Mouse (Mus musculus) stomach, embryonic 16.5 days (tissue): Measurements from ENCODE around the gene Tfg. TPM values are rescaled to one million over a fixed set of nuclear protein-coding genes. Genes with fewer than 3 reads are reported as not detected.

Experiments
- ATAC-seq: fragments of 200-750 bp; cut with Nextera tagmentation; 2 replicates; pipeline ENCODE4 v1.8.0; 2017; ENCODE audit warnings: moderate number of reproducible peaks, moderate TSS enrichment; ENCODE audit not compliant: insufficient read depth, low FRiP score
- H3K27ac ChIP-seq: fragments of 300-500 bp; sonication (generic); 2 replicates; pipeline ENCODE4 v1.5.1; 2014; ENCODE audit warnings: low read length
- H3K27me3 ChIP-seq: fragments of 300-500 bp; sonication (generic); 2 replicates; pipeline ENCODE4 v1.6.1; 2014; ENCODE audit warnings: low read length, control low read depth, mixed read lengths; ENCODE audit not compliant: control insufficient read depth, insufficient read depth
- H3K36me3 ChIP-seq: fragments of 300-500 bp; sonication (generic); 2 replicates; pipeline ENCODE4 v1.6.1; 2014; ENCODE audit warnings: low read length; ENCODE audit not compliant: control insufficient read depth, insufficient read depth
- H3K4me1 ChIP-seq: fragments of 300-500 bp; sonication (generic); 2 replicates; pipeline ENCODE4 v1.6.1; 2014; ENCODE audit warnings: low read length, control low read depth, mixed read lengths; ENCODE audit not compliant: control insufficient read depth, insufficient read depth
- H3K4me2 ChIP-seq: fragments of 300-500 bp; sonication (generic); 2 replicates; pipeline ENCODE4 v1.6.1; 2014; ENCODE audit warnings: low read depth, low read length, mixed read lengths
- H3K4me3 ChIP-seq: fragments of 300-500 bp; sonication (generic); replicated peaks from 2 replicates; pipeline ENCODE4 v1.5.1; 2014; ENCODE audit warnings: mild to moderate bottlenecking, low read length
- H3K9ac ChIP-seq: fragments of 300-500 bp; sonication (generic); 2 replicates; pipeline ENCODE4 v1.6.1; 2014; ENCODE audit warnings: low read length
- H3K9me3 ChIP-seq: fragments of 300-500 bp; sonication (generic); replicated peaks from 2 replicates; pipeline ENCODE4 v1.6.1; 2016; ENCODE audit warnings: low read length, control low read depth; ENCODE audit not compliant: control insufficient read depth
- WGBS: fragments of 180-500 bp; shearing (Covaris S2); extraction: QIAGEN DNeasy Blood & Tissue Kit; methylation state at CpG from one replicate; pipeline ENCODE4 v1.1.7; 2014; 5-methylcytosine and 5-hydroxymethylcytosine counted together
- polyA plus RNA-seq: library from polyadenylated mRNA; unstranded; fragments of >200 nt; fragmentation: Nextera tagmentation; extraction: Ambion mirVana; gene quantifications from 2 replicates; pipeline ENCODE4 v1.2.1, GENCODE M21; 2015

The Tfg gene
- polyA plus RNA-seq, 1 experiment from 2014 or later: 176 TPM

- no peaks in the 10 kb centered on the region for H3K27me3 ChIP-seq
- ATAC-seq: no peak
- H3K9me3 ChIP-seq: no peaks in the 10 kb centered on the region
- no peak overlapping the region for H3K9ac ChIP-seq
- no peak overlapping the region for H3K27ac ChIP-seq
- no peaks in the 10 kb centered on the region for H3K4me1 ChIP-seq
- no peak overlapping the region for H3K4me2 ChIP-seq
- 91% methylated on average over 3 of the region's 3 CpGs for WGBS
- H3K4me3 ChIP-seq: no peak overlapping the region
- peaks cover 20% of the 10 kb centered on the region for H3K36me3 ChIP-seq
Observed at GRCm38 (mm10) chr16:56700898-56701297, 16.4 kb downstream of the Tfg start.

- H3K36me3 ChIP-seq: peaks cover 25% of the 10 kb centered on the region
- no peak for ATAC-seq
Observed at GRCm38 (mm10) chr16:56696448-56696847, 20.8 kb downstream of the Tfg start.

GRCm38 (mm10) chr16:56690715-56691114, 26.5 kb downstream of the Tfg start:
- H3K4me1 ChIP-seq: no peaks in the 10 kb centered on the region
- no peak overlapping the region for H3K9ac ChIP-seq
- WGBS: 86% methylated on average over 7 of the region's 7 CpGs
- H3K4me2 ChIP-seq: no peak overlapping the region
- no peak overlapping the region for H3K4me3 ChIP-seq
- H3K27me3 ChIP-seq: no peaks in the 10 kb centered on the region
- peaks cover 22% of the 10 kb centered on the region for H3K36me3 ChIP-seq
- ATAC-seq: no peak
- H3K27ac ChIP-seq: no peak overlapping the region
- no peaks in the 10 kb centered on the region for H3K9me3 ChIP-seq

More at GRCm38 (mm10) chr16:56696448-56696847, 20.8 kb downstream of the Tfg start:
- Histone ChIP-seq H3K27me3 (no peaks in the 10 kb centered on the region), H3K27ac (no peak overlapping the region), H3K4me2 (no peak overlapping the region), H3K4me1 (no peaks in the 10 kb centered on the region), H3K9me3 (no peaks in the 10 kb centered on the region), H3K9ac (no peak overlapping the region), H3K4me3 (no peak overlapping the region)
- WGBS: 67% methylated on average over 2 of the region's 2 CpGs

- Histone ChIP-seq H3K36me3 (peaks cover 23% of the 10 kb centered on the region), H3K9ac (no peak overlapping the region), H3K27ac (no peak overlapping the region), H3K4me1 (no peaks in the 10 kb centered on the region), H3K9me3 (no peaks in the 10 kb centered on the region), H3K27me3 (no peaks in the 10 kb centered on the region), H3K4me2 (no peak overlapping the region), H3K4me3 (no peak overlapping the region)
- 89% methylated on average over 5 of the region's 5 CpGs for WGBS
- ATAC-seq: no peak
Observed at GRCm38 (mm10) chr16:56686747-56687146, 30.5 kb downstream of the Tfg start.

- H3K9ac ChIP-seq: no peak overlapping the region
- no peak overlapping the region for H3K27ac ChIP-seq
- H3K9me3 ChIP-seq: no peaks in the 10 kb centered on the region
- 73% methylated on average over 8 of the region's 8 CpGs for WGBS
- H3K4me2 ChIP-seq: no peak overlapping the region
- no peak for ATAC-seq
- H3K36me3 ChIP-seq: peaks cover 12% of the 10 kb centered on the region
- H3K4me3 ChIP-seq: no peak overlapping the region
- no peaks in the 10 kb centered on the region for H3K4me1 ChIP-seq
- H3K27me3 ChIP-seq: no peaks in the 10 kb centered on the region
Observed at GRCm38 (mm10) chr16:56681010-56681645, 36.1 kb downstream of the Tfg start.

- Histone ChIP-seq H3K36me3 (peaks cover 3% of the 10 kb centered on the region), H3K4me1 (no peaks in the 10 kb centered on the region), H3K9ac (no peak overlapping the region), H3K9me3 (no peaks in the 10 kb centered on the region), H3K27ac (no peak overlapping the region), H3K27me3 (no peaks in the 10 kb centered on the region), H3K4me2 (no peak overlapping the region), H3K4me3 (no peak overlapping the region)
- 61% methylated on average over 4 of the region's 4 CpGs for WGBS
- ATAC-seq: no peak
Observed at GRCm38 (mm10) chr16:56677146-56677545, 40.1 kb downstream of the Tfg start.

GRCm38 (mm10) chr16:56673420-56673819, 43.8 kb downstream of the Tfg start:
- no peaks in the 10 kb centered on the region for H3K9me3 ChIP-seq
- no peak overlapping the region for H3K9ac ChIP-seq
- no peak for ATAC-seq
- H3K4me2 ChIP-seq: no peak overlapping the region
- no peak overlapping the region for H3K4me3 ChIP-seq
- H3K27ac ChIP-seq: no peak overlapping the region
- no peaks in the 10 kb centered on the region for H3K4me1 ChIP-seq
- no peaks in the 10 kb centered on the region for H3K36me3 ChIP-seq
- WGBS: 91% methylated on average over 2 of the region's 2 CpGs
- H3K27me3 ChIP-seq: no peaks in the 10 kb centered on the region

GRCm38 (mm10) chr16:56670941-56671340, 46.3 kb downstream of the Tfg start:
- H3K4me3 ChIP-seq: no peak overlapping the region
- WGBS: 56% methylated on average over 8 of the region's 8 CpGs
- no peaks in the 10 kb centered on the region for H3K4me1 ChIP-seq
- no peak overlapping the region for H3K9ac ChIP-seq
- H3K27me3 ChIP-seq: no peaks in the 10 kb centered on the region
- no peaks in the 10 kb centered on the region for H3K9me3 ChIP-seq
- ATAC-seq: no peak
- no peak overlapping the region for H3K27ac ChIP-seq
- H3K36me3 ChIP-seq: no peaks in the 10 kb centered on the region
- no peak overlapping the region for H3K4me2 ChIP-seq

GRCm38 (mm10) chr16:56669520-56669919, 47.7 kb downstream of the Tfg start:
- Histone ChIP-seq H3K36me3 (no peaks in the 10 kb centered on the region), H3K9me3 (no peaks in the 10 kb centered on the region), H3K4me2 (no peak overlapping the region), H3K27ac (no peak overlapping the region), H3K4me1 (no peaks in the 10 kb centered on the region), H3K9ac (no peak overlapping the region), H3K27me3 (no peaks in the 10 kb centered on the region), H3K4me3 (no peak overlapping the region)
- 74% methylated on average over 5 of the region's 5 CpGs for WGBS
- ATAC-seq: no peak
